Mouse (Mus musculus): Measurements from ENCODE around the gene Cdkal1.

The Cdkal1 gene

DNA sequence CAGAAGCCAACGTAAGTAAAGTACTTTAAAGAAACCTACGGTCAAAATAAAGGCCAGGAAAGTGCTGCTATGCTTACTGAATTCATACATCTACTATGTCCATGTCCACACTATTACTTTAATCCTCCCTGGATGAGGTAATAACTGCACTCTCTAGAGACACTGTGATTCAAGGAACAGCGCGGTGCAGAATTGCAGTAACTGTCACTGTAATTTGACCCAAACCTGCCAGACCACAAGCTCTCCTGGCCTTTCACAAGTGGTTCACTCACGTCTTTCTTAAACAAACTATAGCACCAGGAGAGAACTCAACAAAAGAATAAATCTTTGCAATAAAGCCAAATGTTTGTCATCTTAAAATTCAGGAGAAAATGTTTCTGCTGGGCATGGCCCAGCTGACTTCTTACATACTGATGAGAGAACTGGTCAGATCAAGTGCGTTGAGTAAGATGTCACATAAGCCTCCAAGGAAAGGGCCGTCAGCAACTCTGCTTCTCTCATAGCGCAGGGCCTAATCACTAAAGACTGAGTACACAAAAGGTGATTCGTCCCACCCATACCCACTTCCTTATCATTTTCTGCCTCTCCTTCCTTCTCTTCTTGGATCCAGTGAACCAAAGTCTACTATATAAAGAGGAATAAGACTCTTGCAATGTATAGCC, 504.3 kb downstream of the Cdkal1 start:
- no peak for DNase-seq (ENCODE audit: low read depth)

DNA sequence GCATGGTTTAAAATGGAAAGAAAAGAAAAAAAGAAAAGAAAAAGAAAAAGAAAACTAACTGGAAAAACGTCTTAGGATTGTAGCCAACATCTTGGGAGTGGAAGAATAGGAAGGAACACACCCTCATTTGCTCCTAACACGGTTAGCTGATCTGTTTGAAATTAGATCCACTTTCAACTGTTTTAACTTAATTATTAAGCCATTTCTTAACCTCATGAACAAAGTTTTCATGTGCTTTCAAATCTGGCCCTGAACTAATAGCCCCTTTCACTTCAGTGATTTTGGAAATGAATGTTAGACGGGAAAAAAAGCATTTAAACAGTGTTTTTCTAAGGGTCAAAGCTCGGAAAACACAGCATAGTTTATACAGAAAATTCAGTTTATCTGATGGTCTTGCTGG, 505.5 kb downstream of the Cdkal1 start:
- no peak for DNase-seq (ENCODE audit: low read depth)

DNA sequence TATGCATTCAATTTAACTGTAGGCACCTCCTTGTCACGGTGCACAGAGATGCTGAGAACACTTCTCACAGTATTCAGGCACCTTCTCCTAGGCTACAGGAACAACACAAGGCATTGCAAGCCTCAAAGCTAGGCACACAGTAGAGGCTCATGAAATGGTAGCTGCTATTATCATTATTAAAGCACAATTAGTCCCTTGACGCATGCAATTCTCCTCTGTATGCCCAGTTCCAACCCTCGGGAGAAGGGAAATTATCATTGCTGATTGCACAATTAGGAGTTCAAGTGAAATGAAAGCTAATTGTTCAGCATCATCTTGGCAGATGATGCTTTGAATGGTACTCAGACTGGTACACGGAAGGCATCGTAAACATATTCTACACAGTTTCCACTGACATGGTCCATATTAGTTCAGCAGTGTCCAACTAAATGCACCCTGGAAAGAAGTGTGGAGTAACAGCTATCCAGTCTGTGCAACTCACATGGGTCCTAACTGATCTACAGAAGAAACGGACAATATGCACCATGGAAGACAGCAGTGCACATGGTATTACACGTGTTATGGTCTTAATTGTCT, 506.0 kb downstream of the Cdkal1 start:
- DNase-seq (ENCODE audit: low read depth) = no peak

DNA sequence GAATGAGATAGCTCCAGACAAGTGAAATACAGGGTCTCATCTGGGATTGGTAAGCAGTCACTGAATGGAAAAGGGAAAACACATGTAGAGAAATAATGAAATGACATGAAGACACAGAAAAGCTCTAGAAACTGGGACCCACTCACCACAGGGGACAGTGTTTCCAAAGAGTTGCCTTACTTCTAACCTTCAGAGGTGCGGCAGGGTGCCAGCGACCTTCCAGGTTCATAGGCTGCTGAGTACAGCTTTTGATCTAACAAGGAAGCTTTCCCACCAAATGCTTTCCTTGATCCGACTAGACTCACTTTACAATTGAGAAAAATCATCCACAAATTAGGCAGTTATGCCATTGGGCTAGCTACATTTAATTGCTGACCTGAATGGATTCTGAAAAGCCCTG, 507.1 kb downstream of the Cdkal1 start:
- DNase-seq (ENCODE audit: low read depth) = no peak

DNA sequence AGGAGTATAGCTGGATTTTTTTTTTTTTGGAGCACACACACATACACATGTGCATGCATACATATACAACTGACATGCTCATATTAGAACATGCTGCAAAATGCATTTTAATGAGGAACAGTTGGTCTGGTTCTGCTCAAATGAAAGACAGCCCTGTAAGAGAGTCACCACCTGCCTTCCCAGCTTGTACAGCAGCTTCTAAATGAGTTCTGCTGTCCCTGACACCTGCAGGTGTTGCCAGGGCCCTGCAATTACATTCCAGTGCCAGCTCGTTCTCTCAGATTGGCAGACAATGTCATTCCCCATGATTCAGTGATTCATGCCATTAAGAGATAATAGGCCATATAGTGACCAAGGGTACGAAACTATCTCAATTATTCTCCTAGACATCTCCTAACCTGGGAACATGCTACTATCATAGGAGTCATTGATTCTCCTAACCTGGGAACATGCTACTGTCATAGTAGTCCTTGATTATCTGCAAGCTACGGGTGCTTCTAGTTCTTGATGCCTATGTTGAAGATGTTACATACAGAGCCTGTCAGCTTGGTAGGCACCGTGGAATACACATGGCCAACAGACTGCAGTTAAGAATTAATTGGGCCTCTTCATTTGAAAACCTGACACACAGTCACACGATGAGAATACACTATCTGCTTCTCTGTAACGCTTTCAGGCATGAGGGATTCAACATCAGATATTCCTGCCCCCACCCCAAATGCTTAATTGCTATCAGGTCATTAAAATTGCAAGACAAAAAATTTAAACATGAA, 522.6 kb downstream of the Cdkal1 start:
- DNase-seq (ENCODE audit: low read depth) = no peak

GRCm38 (mm10) chr13:29325946-29326345, 529.5 kb downstream of the Cdkal1 start:
- DNase-seq (ENCODE audit: low read depth) = no peak

DNA sequence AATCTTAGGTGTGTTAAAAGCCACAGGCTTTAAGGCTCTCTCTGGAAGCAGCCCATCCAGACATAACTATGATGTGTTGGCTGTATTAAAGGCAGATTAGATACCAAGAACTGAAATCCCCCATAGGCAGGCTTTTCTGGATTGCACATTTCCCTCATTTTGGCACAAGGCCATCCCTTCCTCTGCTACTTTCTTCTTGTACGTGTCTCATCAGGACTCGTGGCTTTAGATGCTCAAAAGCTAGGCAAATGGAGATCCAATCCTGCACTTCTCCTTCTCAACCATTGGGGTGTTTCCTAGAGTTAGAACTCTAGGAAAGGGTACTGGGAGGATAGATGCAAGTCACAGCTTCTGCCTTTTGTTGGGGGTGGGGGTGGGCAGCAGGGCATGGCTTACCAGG, 535.1 kb downstream of the Cdkal1 start:
- DNase-seq (ENCODE audit: low read depth) = no peak

GRCm38 (mm10) chr13:29317703-29318102, 537.8 kb downstream of the Cdkal1 start:
- no peak for DNase-seq (ENCODE audit: low read depth)

DNA sequence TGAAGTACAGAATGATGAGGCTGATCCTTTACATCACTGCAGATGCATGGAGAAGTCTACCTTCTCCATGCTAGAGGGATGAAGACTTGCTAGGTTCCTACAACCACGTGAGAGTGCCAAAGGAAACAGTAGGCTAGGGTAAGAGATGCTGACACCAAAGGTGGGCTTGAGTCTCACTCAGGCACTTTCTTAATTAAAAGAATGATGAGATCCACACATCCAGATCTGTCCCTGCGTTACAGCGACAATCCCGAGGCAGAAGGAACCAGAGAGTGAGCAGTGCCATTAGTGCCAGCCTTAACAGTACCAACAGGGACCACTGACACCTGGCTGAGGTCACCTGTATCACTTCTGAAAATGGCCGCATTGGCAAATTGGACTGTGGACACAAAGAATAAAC, 539.2 kb downstream of the Cdkal1 start:
- no peak for DNase-seq (ENCODE audit: low read depth)

GRCm38 (mm10) chr13:29312026-29312425, 543.4 kb downstream of the Cdkal1 start:
- no peak for DNase-seq (ENCODE audit: low read depth)

DNA sequence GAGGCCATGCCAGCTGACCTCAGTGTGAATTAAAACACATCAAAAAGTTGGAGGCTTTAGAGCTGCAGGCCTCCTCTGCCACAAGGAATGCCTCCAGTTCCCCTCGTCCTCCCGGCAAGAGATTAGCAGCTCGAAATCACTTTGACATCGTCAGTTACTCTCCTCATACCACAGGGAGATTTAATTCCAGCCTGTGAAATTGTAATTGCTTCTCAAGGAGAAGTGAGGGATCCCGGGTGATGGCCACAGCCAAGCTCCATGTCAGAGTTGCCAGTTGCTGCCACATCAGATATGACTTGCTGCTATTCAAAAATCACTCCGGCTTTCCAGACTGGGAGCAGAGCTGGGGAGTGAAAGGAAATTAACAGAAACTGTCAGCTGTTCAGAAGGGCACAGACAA, 548.1 kb downstream of the Cdkal1 start:
- DNase-seq (ENCODE audit: low read depth) = no peak

DNA sequence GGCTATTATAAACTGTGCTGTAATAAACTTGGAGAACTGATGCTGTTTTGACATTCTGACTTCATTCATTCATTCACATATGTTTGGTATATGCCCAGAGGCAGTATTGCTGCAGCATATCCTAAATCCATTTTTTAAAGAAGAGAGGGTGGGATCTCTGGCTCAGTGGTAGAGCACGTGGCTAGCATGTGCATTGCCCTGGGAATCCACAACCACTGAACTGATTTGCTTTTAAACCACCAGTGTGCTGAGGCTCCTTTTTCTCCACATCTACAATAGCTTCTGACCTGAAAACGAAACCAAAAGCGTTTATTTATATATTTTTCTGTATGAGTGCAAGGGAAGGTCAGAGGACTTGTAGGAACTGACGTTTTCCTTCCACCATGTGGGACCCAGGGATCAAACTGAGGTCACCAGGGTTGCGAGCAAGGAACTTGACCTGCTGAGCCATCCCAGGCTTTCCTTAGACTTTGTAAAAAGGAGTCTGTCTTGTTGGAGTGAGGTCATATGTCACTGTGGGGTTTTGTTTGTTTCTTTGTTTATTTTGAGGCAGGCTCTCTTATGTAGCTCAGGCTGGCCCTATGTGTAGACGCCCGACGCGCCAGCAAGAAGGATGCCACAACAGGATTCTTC, 562.8 kb downstream of the Cdkal1 start:
- DNase-seq (ENCODE audit: low read depth) = no peak

DNA sequence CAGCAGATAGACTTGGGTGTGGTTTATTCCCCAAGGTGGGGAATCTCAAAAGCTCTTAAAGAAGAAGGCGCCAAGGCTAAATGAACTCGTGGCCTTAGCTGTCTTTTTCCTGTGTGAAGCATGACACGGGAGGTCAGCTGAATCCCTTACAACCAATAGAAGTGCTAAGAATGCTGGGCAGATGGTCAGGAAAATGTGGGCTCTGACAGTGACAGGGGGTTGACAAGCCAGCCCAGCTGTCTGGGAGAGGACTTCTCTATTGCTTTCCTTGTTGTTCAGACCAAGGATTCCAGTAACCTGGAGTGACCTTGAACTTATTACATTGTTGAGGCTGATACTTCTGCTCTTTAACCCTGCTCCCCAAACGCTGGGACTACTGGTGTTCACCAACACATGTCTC, 564.9 kb downstream of the Cdkal1 start:
- DNase-seq (ENCODE audit: low read depth) = no peak

DNA sequence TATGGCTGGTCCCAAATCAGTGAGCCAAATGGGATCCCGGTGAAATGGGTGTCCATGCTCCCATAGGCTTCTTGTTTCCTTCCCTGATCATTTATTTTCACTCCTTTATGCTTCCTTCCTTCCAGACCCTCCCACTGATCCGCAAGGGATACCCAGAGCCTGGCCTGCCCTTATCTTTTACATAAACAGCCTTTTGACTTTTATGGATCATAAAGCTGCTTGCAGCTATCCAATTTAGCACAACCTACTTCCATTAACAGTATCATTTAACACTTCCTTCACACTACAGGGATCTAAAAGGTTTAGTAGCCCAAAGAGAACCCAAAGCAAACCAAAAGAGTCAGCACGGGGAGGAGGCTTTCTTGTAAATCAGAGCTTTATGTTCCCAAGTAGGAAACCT, 570.4 kb downstream of the Cdkal1 start:
- DNase-seq (ENCODE audit: low read depth) = no peak

DNA sequence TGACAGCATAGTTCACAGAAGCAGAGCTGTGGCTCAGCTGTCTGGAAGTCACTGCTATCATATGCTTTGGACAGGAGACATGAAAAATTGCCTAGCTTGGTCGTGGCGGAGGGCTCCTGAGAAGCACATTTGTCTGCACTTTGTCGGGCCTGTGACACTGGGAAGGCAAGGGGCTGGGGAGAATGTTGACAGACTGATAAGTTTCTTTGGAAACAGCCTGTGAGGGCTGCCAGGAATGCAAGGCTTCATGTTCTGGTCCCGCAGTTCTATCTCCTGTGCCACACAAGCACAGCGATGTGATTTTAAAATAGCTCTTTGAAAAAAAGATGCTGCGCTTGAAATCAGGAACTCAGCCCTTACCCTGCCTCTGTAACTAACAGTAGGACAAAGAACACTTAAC, 573.9 kb downstream of the Cdkal1 start:
- DNase-seq (ENCODE audit: low read depth) = no peak

DNA sequence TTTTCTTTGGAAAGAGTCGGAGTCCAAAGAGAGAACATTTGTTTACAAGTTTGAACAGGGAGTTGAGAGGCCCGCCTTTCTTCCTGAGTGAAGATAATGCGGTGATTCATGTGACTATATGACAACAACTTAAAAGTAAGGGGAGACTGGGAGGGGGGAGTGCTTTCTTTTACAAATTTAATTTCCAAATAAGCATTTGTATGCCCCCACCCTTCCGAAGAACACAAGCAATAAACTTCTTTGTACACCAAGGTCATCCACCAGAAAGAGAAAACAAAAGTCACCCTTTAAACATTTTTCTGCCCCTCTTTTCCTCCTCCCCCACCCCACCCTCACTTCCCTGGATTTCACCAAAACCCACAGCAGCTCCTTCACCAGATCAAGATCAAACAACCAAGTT, 577.3 kb downstream of the Cdkal1 start:
- no peak for DNase-seq (ENCODE audit: low read depth)

- no peak for DNase-seq (ENCODE audit: low read depth)
Observed at GRCm38 (mm10) chr13:29274296-29274695, 581.2 kb downstream of the Cdkal1 start.

GRCm38 (mm10) chr13:29273693-29274221, 581.7 kb downstream of the Cdkal1 start:
- no peak for DNase-seq (ENCODE audit: low read depth)

DNA sequence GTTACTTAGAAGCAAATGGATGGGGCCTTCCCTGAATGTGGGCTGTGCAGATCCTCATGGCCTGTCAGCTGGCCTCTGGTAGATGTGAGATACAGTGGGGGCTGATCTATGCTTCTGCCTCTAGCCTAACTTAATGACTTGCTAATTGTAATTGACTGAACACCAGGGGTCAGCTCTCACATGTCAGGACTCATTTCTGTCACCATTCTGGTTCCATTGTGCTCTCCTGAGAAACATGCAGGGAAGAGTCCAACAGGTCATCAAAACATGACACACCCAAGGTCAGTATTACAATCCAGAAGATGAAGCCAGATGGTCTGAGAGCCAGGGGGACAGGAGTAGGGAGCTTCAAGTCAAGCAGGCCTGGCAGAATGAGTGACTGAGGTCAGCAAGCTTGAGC, 584.0 kb downstream of the Cdkal1 start:
- no peak for DNase-seq (ENCODE audit: low read depth)

DNA sequence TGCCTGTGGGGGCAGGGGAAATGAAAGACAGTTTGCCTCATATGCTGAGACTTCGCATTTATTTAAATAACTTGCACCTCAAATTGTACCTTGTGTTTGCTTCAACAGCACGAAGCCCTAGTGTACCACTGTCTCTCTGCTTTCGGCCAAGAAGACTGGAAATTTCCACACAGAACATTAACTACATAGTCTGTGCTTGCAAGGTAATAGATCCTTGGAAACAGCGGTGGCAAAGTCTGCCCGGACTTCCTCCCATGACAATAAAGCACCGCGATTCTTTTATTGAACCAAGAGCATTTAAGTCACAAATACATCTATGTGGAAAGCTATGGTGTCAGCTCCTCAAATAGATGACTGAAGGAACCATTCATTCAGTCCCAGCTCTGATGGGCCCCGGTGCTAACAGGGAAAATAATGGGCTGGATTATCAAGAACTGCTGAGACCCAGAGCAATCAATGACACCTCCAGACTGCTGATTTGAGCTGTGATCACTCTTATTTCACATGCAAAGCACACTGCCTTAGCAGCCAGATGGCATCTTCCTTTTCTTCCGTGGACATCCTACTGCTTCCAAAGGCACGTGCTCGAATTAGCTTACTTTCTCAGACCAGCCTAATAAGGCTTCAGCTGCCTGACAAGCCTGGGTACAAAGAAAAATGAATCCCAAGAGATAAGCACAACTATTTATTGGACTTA, 591.3 kb downstream of the Cdkal1 start:
- no peak for DNase-seq (ENCODE audit: low read depth)

DNA sequence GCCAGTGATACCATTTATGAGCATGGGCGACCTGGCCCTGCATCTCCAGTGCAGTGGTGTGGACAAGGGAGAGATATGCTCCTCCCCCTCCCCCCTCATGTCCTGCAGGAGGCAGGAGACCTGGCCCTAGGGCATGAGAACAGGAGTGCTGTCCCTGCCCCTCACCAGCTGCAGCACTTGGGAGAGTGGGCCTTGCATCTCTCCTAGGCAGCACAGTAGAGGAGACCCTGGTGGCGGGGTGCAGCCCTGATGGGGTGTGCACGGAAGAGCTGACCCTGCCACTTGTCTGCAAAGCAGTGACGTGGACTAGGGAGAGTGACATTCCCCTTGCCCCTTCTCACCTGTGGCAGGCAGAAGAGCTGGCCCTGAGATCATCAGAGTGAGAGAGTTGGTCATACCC, 593.3 kb downstream of the Cdkal1 start:
- no peak for DNase-seq (ENCODE audit: low read depth)

DNA sequence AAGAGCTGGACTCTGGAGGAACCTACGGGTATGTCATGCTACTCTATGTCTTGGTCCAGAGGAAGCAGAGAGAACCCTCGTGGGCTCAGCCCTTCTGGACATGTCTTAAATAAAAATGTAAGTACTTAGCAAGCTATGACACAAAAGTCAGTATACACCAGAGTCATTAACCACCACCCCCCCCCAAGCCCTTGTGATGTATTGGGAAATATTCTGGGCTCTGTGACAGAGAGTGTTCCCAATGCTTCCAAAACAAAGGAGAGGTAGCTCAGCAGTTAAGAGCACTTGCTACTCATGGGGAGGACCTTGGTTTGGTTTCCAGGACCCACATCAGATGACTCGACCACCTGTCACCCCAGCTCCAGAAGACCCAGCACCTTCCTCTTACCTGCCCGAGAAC, 606.9 kb downstream of the Cdkal1 start:
- DNase-seq (ENCODE audit: low read depth) = no peak

Measured in naive thymus-derived CD4-positive, alpha-beta T cell, adult 2 months (primary cell).